Mouse (Mus musculus) right cerebral cortex, postnatal 10 days (tissue): ENCODE measurements at regions not wholly inside any gene's neighbourhood (a gene's known extent, or its start where the extent isn't known, plus 50 kb on each side); places are given as distances from the start of the nearest gene placed in this dataset.

Experiments used
- DNase-seq, 2 experiments: peaks; one replicate each; pipeline ENCODE4 v3.0.0; 2021; ENCODE audit warnings: low spot score in 2 of 2

- DNase-seq = no peak
These were observed 244.9 kb upstream of the Lrtm1 start for GRCm38 (mm10) chr14:28773068-28773467.

- DNase-seq = no peak
These were observed 242.3 kb upstream of the Lrtm1 start for GRCm38 (mm10) chr14:28775686-28776085.

DNA sequence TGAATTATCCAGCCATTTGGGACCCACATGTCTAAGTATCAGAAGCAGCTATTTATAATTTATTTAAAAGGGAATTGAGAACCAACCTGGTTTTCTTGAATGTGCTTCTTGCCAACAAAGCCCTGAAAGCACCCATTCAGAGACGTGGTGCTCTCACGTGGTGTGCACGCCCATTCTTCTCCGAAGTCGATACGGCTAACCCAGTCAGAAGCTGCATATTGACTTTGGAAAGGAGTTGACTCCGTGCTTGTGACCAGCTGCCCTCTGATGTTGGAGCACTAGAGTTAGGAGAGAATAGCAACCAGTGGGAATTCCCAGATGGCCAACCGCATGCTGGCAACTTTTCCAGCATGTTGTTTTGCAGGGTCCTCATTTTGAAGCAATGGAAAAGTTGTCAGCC, 240.2 kb upstream of the Lrtm1 start:
- DNase-seq = no peak

DNA sequence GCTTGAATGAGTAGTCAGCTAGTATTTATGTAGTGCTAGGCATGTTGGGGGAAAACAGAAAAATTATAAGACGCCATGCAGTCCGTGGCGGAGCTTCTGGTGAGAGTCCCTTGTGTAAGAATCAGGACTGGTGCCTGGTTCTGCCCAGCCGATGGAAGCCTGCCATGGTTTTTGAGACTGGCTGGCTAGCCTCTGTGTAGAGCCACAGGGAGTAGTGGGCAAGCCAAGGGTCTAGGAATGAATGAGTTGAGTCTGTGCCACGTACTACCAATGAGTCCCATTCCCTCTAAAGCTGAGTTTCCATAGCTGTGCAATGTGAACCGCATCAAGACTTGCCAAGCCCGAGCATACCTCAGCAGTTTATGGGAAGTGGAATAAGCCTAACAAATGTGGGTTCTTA, 236.3 kb upstream of the Lrtm1 start:
- DNase-seq = peak; percentile 61 to 70

DNA sequence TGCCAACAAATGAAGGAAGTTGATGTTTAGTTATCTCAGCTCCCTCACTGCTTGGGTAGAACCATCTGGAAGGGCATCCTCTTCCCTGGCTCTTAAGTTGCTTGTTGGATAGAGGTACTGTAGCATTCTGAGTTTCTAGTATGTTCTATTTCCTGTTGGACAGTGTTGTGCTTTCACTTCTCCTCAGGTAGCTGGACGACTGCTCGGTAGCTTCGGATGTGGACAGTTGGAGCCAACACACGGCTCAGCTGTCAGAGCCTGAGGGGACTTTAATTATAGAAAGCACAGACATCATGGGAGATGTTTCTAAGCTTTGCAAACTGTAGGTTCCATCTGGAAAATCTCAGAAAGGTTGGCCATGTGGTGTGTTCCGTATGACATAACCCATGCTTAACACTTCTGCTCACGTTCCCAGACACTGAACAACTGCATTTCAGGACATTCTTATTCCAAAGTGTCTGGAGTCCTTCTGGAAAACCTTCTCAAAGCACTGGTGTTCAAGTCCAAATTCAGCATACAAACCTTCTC, 233.8 kb upstream of the Lrtm1 start:
- peak in 1 of 2 experiments; percentile 29 for DNase-seq

GRCm38 (mm10) chr14:28798290-28798689, 219.7 kb upstream of the Lrtm1 start:
- DNase-seq = no peak

- DNase-seq = no peak
These were observed 216.3 kb upstream of the Lrtm1 start for GRCm38 (mm10) chr14:28801681-28802080.

DNA sequence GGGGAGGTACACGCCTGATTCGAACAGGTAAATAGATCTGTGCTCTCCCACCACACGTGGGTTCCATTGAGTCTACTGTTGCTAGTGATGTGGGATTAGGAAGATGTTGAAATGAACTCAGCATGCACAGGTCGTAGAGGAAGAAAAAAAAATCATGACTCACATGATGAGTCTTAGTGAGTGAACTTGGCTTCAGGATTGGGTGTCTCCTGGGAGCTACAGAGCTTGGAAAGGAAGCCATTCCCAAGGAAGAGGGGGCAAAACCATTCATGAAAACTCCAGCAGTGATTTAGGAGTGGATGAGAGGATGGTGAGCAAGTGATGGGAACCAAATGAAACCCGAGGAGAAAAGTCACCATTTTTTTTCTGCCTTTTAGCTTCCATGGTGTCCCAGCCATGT, 215.9 kb upstream of the Lrtm1 start:
- DNase-seq = no peak

GRCm38 (mm10) chr14:28808094-28808493, 209.9 kb upstream of the Lrtm1 start:
- no peak for DNase-seq

- DNase-seq = no peak
These were observed 208.7 kb upstream of the Lrtm1 start for GRCm38 (mm10) chr14:28809355-28809754.

GRCm38 (mm10) chr14:28820970-28821369, 197.0 kb upstream of the Lrtm1 start:
- peak in 1 of 2 experiments; percentile 36 for DNase-seq

DNA sequence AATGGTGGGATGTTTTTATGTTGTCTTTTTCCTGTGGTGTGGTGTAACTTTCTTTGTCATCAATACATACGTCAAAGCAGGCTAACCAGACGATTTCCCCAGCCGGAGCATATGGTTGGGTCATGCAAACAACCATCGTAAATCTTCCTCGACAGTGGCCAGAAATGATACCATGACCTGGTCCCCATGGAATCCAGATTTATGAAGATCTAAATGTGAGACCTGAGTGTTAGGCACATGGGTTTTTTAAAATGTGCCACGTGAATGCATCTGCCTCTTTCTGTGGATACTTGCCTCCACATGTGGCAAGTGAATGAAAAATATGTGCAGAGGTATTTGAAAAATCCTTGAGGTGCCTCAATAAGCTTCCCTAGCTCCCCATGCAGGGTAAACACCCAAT, 190.8 kb upstream of the Lrtm1 start:
- no peak for DNase-seq

- DNase-seq = no peak
These were observed 180.9 kb upstream of the Lrtm1 start for GRCm38 (mm10) chr14:28837117-28837516.

DNA sequence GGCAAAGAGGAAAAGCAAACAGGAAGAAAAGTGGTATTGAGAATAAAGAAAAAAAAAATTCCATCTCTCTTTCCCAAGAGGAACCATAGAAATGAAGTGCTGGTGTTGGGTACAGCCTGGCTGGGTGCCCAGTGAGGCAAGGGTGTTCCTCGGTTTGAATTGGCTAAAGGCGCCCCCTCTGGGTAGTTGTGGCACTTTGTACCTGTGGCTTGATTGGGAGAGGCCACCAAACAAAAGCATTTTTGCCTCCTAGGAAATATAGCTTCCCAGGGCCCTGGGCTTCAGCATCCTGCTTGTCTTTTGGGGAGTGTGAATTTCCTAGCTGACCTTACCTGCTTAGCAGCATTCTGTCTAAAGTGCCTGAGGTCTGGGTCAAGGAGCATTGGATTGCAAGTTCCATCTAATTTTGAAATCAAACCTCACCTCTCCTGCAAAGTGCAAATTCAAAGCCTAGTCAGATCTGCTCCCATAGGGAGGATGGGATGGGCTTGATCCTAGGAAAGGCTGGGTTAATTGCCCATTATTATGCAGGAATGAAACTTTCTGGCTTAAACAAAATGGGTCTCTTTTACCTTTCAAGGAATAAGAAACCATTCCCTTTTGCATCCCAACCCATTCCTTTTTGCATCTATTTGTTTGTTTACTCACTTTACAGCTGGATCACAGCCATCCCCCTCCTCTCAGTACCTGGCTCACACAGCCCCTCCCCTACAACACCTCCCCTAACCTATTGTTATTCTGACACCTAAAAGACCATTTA, 169.0 kb upstream of the Lrtm1 start:
- DNase-seq = peak; percentile 44 to 58
